Mouse (Mus musculus) hindbrain, embryonic 11.5 days (tissue): ENCODE data around the gene Rpl6. TPM values are rescaled to one million over a fixed set of nuclear protein-coding genes. Genes with fewer than 3 reads are reported as not detected.

Experiments used
- ATAC-seq: fragments of 200-750 bp; cut with Nextera tagmentation; 2 replicates; pipeline ENCODE4 v1.8.0; 2017; ENCODE audit warnings: mild to moderate bottlenecking, moderate TSS enrichment, moderate library complexity; ENCODE audit not compliant: low FRiP score
- DNase-seq: peaks from one replicate; pipeline ENCODE4 v3.0.0-alpha.2; 2015; ENCODE audit warnings: low spot score
- H3K27ac ChIP-seq: fragments of 300-500 bp; sonication (generic); 2 replicates; pipeline ENCODE4 v1.5.1; 2014; ENCODE audit warnings: mild to moderate bottlenecking, low read depth, low read length
- H3K27me3 ChIP-seq: fragments of 300-500 bp; sonication (generic); 2 replicates; pipeline ENCODE4 v1.6.1; 2014; ENCODE audit warnings: mild to moderate bottlenecking, low read length, moderate library complexity, mixed read lengths; ENCODE audit not compliant: control insufficient read depth, insufficient read depth
- H3K36me3 ChIP-seq: fragments of 300-500 bp; sonication (generic); 2 replicates; pipeline ENCODE4 v1.6.1; 2014; ENCODE audit warnings: mild to moderate bottlenecking, low read length, moderate library complexity, mixed read lengths; ENCODE audit not compliant: control insufficient read depth, insufficient read depth
- H3K4me1 ChIP-seq: fragments of 300-500 bp; sonication (generic); replicated peaks from 2 replicates; pipeline ENCODE4 v1.6.1; 2014; ENCODE audit warnings: low read length, mixed read lengths; ENCODE audit not compliant: control insufficient read depth, insufficient read depth
- H3K4me2 ChIP-seq: fragments of 300-500 bp; sonication (generic); replicated peaks from 2 replicates; pipeline ENCODE4 v1.6.1; 2014; ENCODE audit warnings: mild to moderate bottlenecking, low read depth, low read length
- H3K4me3 ChIP-seq: fragments of 300-500 bp; sonication (generic); 2 replicates; pipeline ENCODE4 v1.5.1; 2014; ENCODE audit warnings: low read depth, low read length
- H3K9ac ChIP-seq: fragments of 300-500 bp; sonication (generic); 2 replicates; pipeline ENCODE4 v1.6.1; 2014; ENCODE audit warnings: low read depth, low read length
- H3K9me3 ChIP-seq: fragments of 300-500 bp; sonication (generic); 2 replicates; pipeline ENCODE4 v1.6.1; 2016; ENCODE audit warnings: low read length; ENCODE audit not compliant: control insufficient read depth
- WGBS: fragments of 180-500 bp; shearing (Covaris S2); extraction: QIAGEN DNeasy Blood & Tissue Kit; methylation state at CpG from one replicate; pipeline ENCODE4 v1.1.7; 2014; 5-methylcytosine and 5-hydroxymethylcytosine counted together
- polyA plus RNA-seq: library from polyadenylated mRNA; unstranded; fragments of >200 nt; fragmentation: Nextera tagmentation; extraction: Ambion mirVana; gene quantifications from 2 replicates; pipeline ENCODE4 v1.2.1, GENCODE M21; 2014

Gene Rpl6
- polyA plus RNA-seq, 1 experiment from 2014 or later, result 657 TPM

- peak overlapping the region; percentile 86 for H3K9ac ChIP-seq
- H3K27me3 ChIP-seq, result no peaks in the 10 kb centered on the region
- peak overlapping the region; percentile 93 for H3K4me3 ChIP-seq
- peak overlapping the region; percentile 74 for H3K27ac ChIP-seq
- no peaks in the 10 kb centered on the region for H3K9me3 ChIP-seq
- WGBS, result 32% methylated on average over 21 of the region's 21 CpGs
- H3K36me3 ChIP-seq, result no peaks in the 10 kb centered on the region
- H3K4me1 ChIP-seq, result peaks cover 11% of the 10 kb centered on the region
- peak; percentile 61 for DNase-seq
- H3K4me2 ChIP-seq, result peak overlapping the region; percentile 74
- no peak; the same call in 1 of the 2 replicates for ATAC-seq
Measured at GRCm38 (mm10) chr5:121190210-121190835, 14.0 kb upstream of the Rpl6 start.

- Histone ChIP-seq H3K27ac (peak within 1 kb of the TSS; percentile 74), H3K4me1 (peaks cover 11% of the 10 kb centered on the region), H3K4me2 (peak within 1 kb of the TSS; percentile 74), H3K9me3 (no peaks in the 10 kb centered on the region), H3K36me3 (no peaks in the 10 kb centered on the region), H3K4me3 (peak within 1 kb of the TSS; percentile 93), H3K9ac (peak within 1 kb of the TSS; percentile 86), H3K27me3 (no peaks in the 10 kb centered on the region)
- peak; percentile 93 for DNase-seq
- peak; percentile 93 for ATAC-seq
- WGBS, result under 1% methylated on average over 77 of the region's 98 CpGs
Measured at GRCm38 (mm10) chr5:121190836-121191583, 13.3 kb upstream of the Rpl6 start, which contains the start of gene Ptpn11. Gene Ptpn11, minus strand, starts transcription at chr5:121191397.

- no peaks in the 10 kb centered on the region for H3K36me3 ChIP-seq
- DNase-seq (no peak), ATAC-seq (peak; percentile 63; the same call in 1 of the 2 replicates)
- WGBS, result 9% methylated on average over 17 of the region's 17 CpGs
- peak overlapping the region; percentile 93 for H3K4me3 ChIP-seq
- H3K9ac ChIP-seq, result peak overlapping the region; percentile 86
- H3K4me2 ChIP-seq, result peak overlapping the region; percentile 74
- peak overlapping the region; percentile 33; the same call in 1 of the 2 replicates for H3K27ac ChIP-seq
- H3K27me3 ChIP-seq, result no peaks in the 10 kb centered on the region
- H3K4me1 ChIP-seq, result peaks cover 11% of the 10 kb centered on the region
- H3K9me3 ChIP-seq, result no peaks in the 10 kb centered on the region
Measured at GRCm38 (mm10) chr5:121191584-121191906, 12.7 kb upstream of the Rpl6 start.

DNA sequence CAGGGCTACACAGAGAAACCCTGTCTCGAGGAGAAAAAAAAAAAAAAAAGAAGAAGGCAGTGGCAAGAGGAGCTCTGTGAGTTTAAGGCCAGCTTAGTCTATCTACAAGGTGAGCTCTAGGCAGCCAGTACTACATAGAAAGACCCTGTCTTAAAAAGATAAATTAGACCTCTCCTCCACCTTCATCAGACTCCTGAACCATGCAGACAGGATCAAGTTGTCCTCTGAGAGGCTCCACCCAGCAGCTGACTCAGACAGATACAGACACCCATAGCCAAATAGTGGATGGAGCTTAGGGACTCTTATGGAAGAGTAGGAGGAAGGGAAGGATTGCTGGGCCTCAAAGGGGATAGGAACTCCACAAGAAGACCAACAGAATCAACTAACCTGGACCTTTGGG is 10.1 kb upstream of the Rpl6 start:
- Histone ChIP-seq H3K27me3 (no peaks in the 10 kb centered on the region), H3K9me3 (no peaks in the 10 kb centered on the region), H3K36me3 (no peaks in the 10 kb centered on the region), H3K4me2 (no peak overlapping the region), H3K9ac (no peak overlapping the region), H3K4me3 (no peak overlapping the region), H3K27ac (no peak overlapping the region), H3K4me1 (peaks cover 1% of the 10 kb centered on the region; the same call in 1 of the 2 replicates)
- ATAC-seq (no peak), DNase-seq (no peak)
- WGBS, result 25% methylated on average over 1 of the region's 1 CpGs

GRCm38 (mm10) chr5:121196764-121197163 is 7.5 kb upstream of the Rpl6 start:
- no peak overlapping the region for H3K4me2 ChIP-seq
- ATAC-seq (no peak), DNase-seq (no peak)
- H3K4me3 ChIP-seq, result no peak overlapping the region
- WGBS, result 50% methylated on average over 5 of the region's 5 CpGs
- H3K9me3 ChIP-seq, result no peaks in the 10 kb centered on the region
- no peaks in the 10 kb centered on the region for H3K27me3 ChIP-seq
- no peak overlapping the region for H3K9ac ChIP-seq
- H3K4me1 ChIP-seq, result no peaks in the 10 kb centered on the region
- H3K27ac ChIP-seq, result no peak overlapping the region
- H3K36me3 ChIP-seq, result no peaks in the 10 kb centered on the region

- WGBS, result 93% methylated on average over 2 of the region's 2 CpGs
- H3K27ac ChIP-seq, result no peak overlapping the region
- no peaks in the 10 kb centered on the region for H3K9me3 ChIP-seq
- no peaks in the 10 kb centered on the region for H3K27me3 ChIP-seq
- DNase-seq (no peak), ATAC-seq (no peak)
- no peak overlapping the region for H3K4me2 ChIP-seq
- H3K4me1 ChIP-seq, result no peaks in the 10 kb centered on the region
- no peak overlapping the region for H3K4me3 ChIP-seq
- no peaks in the 10 kb centered on the region for H3K36me3 ChIP-seq
- no peak overlapping the region for H3K9ac ChIP-seq
Measured at GRCm38 (mm10) chr5:121197337-121197736, 6.9 kb upstream of the Rpl6 start.

DNA sequence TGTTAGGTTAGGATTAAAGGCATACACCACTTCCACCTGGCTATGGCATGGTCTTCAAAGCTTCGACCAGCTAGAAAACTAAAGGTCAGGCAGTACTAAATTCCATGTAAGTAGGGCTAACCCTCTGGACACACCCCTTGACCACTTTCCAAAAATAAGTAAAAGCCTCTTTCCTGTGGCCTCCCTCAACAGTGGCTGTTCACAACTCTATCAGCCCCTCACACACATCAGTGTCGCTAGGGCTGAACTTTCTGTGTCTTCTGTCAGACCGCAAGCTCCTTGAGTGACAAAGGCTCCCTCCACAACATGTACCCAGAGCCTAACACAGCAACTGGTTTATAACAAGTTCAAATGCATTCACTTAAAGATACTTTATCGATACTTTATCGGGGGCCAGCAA is 5.9 kb upstream of the Rpl6 start:
- ATAC-seq (no peak), DNase-seq (no peak)
- no peak overlapping the region for H3K27ac ChIP-seq
- H3K4me3 ChIP-seq, result no peak overlapping the region
- no peaks in the 10 kb centered on the region for H3K9me3 ChIP-seq
- no peaks in the 10 kb centered on the region for H3K4me1 ChIP-seq
- 86% methylated on average over 5 of the region's 5 CpGs for WGBS
- H3K36me3 ChIP-seq, result no peaks in the 10 kb centered on the region
- H3K27me3 ChIP-seq, result no peaks in the 10 kb centered on the region
- H3K9ac ChIP-seq, result no peak overlapping the region
- no peak overlapping the region for H3K4me2 ChIP-seq

GRCm38 (mm10) chr5:121201739-121202138 is 2.5 kb upstream of the Rpl6 start:
- Histone ChIP-seq H3K9ac (no peak overlapping the region), H3K4me1 (peaks cover 7% of the 10 kb centered on the region; the same call in 1 of the 2 replicates), H3K36me3 (peaks cover 4% of the 10 kb centered on the region; the same call in 1 of the 2 replicates), H3K4me3 (no peak overlapping the region), H3K27ac (no peak overlapping the region), H3K4me2 (no peak overlapping the region), H3K27me3 (no peaks in the 10 kb centered on the region), H3K9me3 (no peaks in the 10 kb centered on the region)
- DNase-seq (peak; percentile 59), ATAC-seq (no peak)
- 64% methylated on average over 3 of the region's 3 CpGs for WGBS

- Histone ChIP-seq H3K27ac (no peak overlapping the region), H3K9ac (no peak overlapping the region), H3K4me2 (no peak overlapping the region), H3K36me3 (peaks cover 7% of the 10 kb centered on the region), H3K27me3 (no peaks in the 10 kb centered on the region), H3K4me3 (no peak overlapping the region), H3K4me1 (peaks cover 7% of the 10 kb centered on the region; the same call in 1 of the 2 replicates), H3K9me3 (no peaks in the 10 kb centered on the region)
- 77% methylated on average over 1 of the region's 1 CpGs for WGBS
- DNase-seq, result no peak
- ATAC-seq, result no peak
Measured at GRCm38 (mm10) chr5:121202467-121202866, 1.8 kb upstream of the Rpl6 start.
